9 mouse cellular contexts compared by ENCODE assay signal in genomic region chr4:105914996-105915395, GRCm38 (mm10).
DNase-seq lines count a peak whose midpoint lies in the region; ATAC-seq and TF ChIP-seq lines count a peak whose summit lies in the region.
"Had no signal": no experiment of that assay in that cellular context is flagged by ENCODE, and none has a peak within 500 bp of the region (broad histone marks: within the 10 kb centered on the region; RNA-seq: fewer than 3 reads in every experiment).

No protein-coding gene starts in this region.

- H3K9me3 ChIP-seq in kidney, embryonic 16.5 days (ENCODE audit: low read length) = 0 out of 2 replicates have a peak, but pooled peaks cover 5% of the 10 kb centered on the region
- H3K9me3 ChIP-seq in heart, postnatal 0 days (replicated peaks; ENCODE audit: control insufficient read depth, low read length) = no peaks in the 10 kb centered on the region
- H3K9me3 ChIP-seq: embryonic facial prominence, embryonic 13.5 days had no signal

- H3K36me3 ChIP-seq in kidney, embryonic 16.5 days (ENCODE audit: insufficient read depth, low read length) = no peaks in the 10 kb centered on the region
- no peaks in the 10 kb centered on the region for H3K36me3 ChIP-seq in heart, postnatal 0 days (replicated peaks; ENCODE audit: control insufficient read depth, insufficient read depth, low read length)
- H3K36me3 ChIP-seq: embryonic facial prominence, embryonic 13.5 days had no signal

- TF ChIP-seq EP300 in heart, postnatal 0 days (IDR thresholded peaks at IDR 0.05; ENCODE audit: low read depth) = no peak

- in situ Hi-C loops in Patski (cut with MboI; ENCODE audit: low pct_unique_long_range_greater_than_20kb) = no loop called here

- CTCF ChIA-PET in Patski (lab: Charles Lee) = interaction anchor here (1.0 to 1.5 kb wide), 4 partner anchors 11 to 310 kb away, joined by 3 to 6 read pairs (median 4); no protein-coding TSS in a partner anchor

- TF ChIP-seq CTCF in Patski (IDR thresholded peaks at IDR 0.05) = peak; percentile 65
- TF ChIP-seq CTCF in heart, postnatal 0 days (IDR thresholded peaks at IDR 0.05; ENCODE audit: low read depth) = peak; percentile 57

- no peaks in the 10 kb centered on the region for H3K4me1 ChIP-seq in kidney, embryonic 16.5 days (ENCODE audit: insufficient read depth, low read length)
- no peaks in the 10 kb centered on the region for H3K4me1 ChIP-seq in heart, postnatal 0 days (ENCODE audit: control insufficient read depth, insufficient read depth)

- peak; percentile 39 to 85 for DNase-seq in adrenal gland, adult (ENCODE audit: inconsistent age in 2 of 2, low spot score in 1 of 2)
- DNase-seq in adrenal gland, postnatal 4 days (ENCODE audit: low spot score in 2 of 2) = no peak
- peak; percentile 59 for DNase-seq in kidney, adult 9 months
- DNase-seq in Patski (ENCODE audit: low read depth, low spot score) = no peak
- DNase-seq in heart, postnatal 0 days (ENCODE audit: low spot score) = peak; percentile 34
- DNase-seq in lung, postnatal 10 days = peak; percentile 68
- no peak for DNase-seq in yolk sac, embryonic 10.5 days (ENCODE audit: low spot score)

- 54% methylated on average over 6 of the region's 6 CpGs for WGBS in kidney, embryonic 16.5 days
- WGBS in heart, postnatal 0 days = 35% methylated on average over 6 of the region's 6 CpGs

- no peaks in the 10 kb centered on the region for H3K27me3 ChIP-seq in kidney, embryonic 16.5 days (ENCODE audit: insufficient read depth, low read length)
- no peaks in the 10 kb centered on the region for H3K27me3 ChIP-seq in Patski
- no peaks in the 10 kb centered on the region for H3K27me3 ChIP-seq in heart, postnatal 0 days (ENCODE audit: control insufficient read depth, insufficient read depth, low read length)
- H3K27me3 ChIP-seq: embryonic facial prominence, embryonic 13.5 days had no signal

- no peak overlapping the region for H3K4me3 ChIP-seq in kidney, embryonic 16.5 days (ENCODE audit: low read length)
- no peak overlapping the region for H3K4me3 ChIP-seq in heart, postnatal 0 days (ENCODE audit: low read depth, low read length)
- H3K4me3 ChIP-seq: embryonic facial prominence, embryonic 13.5 days had no signal

- no peak overlapping the region for H3K4me2 ChIP-seq in kidney, embryonic 16.5 days (replicated peaks; ENCODE audit: low read depth, low read length)
- H3K4me2 ChIP-seq in heart, postnatal 0 days (ENCODE audit: low read depth, low read length) = no peak overlapping the region
- H3K4me2 ChIP-seq: embryonic facial prominence, embryonic 13.5 days had no signal

- no peak overlapping the region for H3K9ac ChIP-seq in kidney, embryonic 16.5 days (replicated peaks; ENCODE audit: low read length)
- no peak overlapping the region for H3K9ac ChIP-seq in heart, postnatal 0 days (replicated peaks; ENCODE audit: low read depth, low read length)
- H3K9ac ChIP-seq: embryonic facial prominence, embryonic 13.5 days had no signal

- H3K27ac ChIP-seq in kidney, embryonic 16.5 days (ENCODE audit: low read length) = no peak overlapping the region
- H3K27ac ChIP-seq in heart, postnatal 0 days (ENCODE audit: low read depth) = no peak overlapping the region
- H3K27ac ChIP-seq: embryonic facial prominence, embryonic 13.5 days had no signal

- ATAC-seq in kidney, embryonic 16.5 days (ENCODE audit: low FRiP score, low TSS enrichment) = no peak
- ATAC-seq in Patski = no peak
- no peak for ATAC-seq in heart, postnatal 0 days (ENCODE audit: insufficient read depth, low read depth)

- POLR2A ChIA-PET in Patski (lab: Charles Lee) = interaction anchor here (1.2 kb wide), 1 partner anchor 10 kb away, joined by 3 read pairs; no protein-coding TSS in a partner anchor

Comparison
In these comparisons a context has a peak if more than half of its experiments do, and no peak if none do; other contexts are left out.
1. DNase-seq: peak in adrenal gland, adult (2 of 2), kidney, adult 9 months (single experiment), heart, postnatal 0 days (single experiment) and lung, postnatal 10 days (single experiment); none in adrenal gland, postnatal 4 days (0 of 2), Patski (single experiment) and yolk sac, embryonic 10.5 days (single experiment).